Mouse (Mus musculus): ENCODE results near the gene Zfp385a. TPM values are rescaled to one million over a fixed set of nuclear protein-coding genes. Genes with fewer than 3 reads are reported as not detected.

Gene Zfp385a
- polyA plus RNA-seq, 1 experiment from 2014 or later, result 11.2 TPM

DNA sequence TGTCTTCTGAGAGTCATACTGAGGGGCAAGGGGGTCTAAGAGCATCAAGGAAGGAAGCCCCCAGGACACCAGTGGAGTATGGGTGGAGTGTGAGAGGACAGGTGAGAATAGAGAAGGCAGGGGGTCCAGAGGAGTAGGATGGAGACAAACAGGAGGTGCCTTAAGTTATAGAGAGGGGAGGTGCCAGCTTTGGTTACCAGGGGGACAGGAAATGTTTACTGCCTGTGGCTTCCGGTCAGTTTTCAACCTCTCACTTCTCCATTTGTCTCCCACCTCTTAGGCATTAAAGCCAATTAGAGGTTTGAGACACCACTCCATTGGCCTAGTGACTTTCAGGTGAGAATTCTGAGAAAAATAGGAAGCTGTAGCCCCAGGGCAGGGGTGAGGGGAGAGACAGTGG is 21.4 kb upstream of the Zfp385a start:
- Histone ChIP-seq H3K27me3 (no peaks in the 10 kb centered on the region), H3K27ac (no peak overlapping the region), H3K36me3 (peaks cover 16% of the 10 kb centered on the region), H3K9ac (replicated peaks) (no peak overlapping the region), H3K4me2 (no peak overlapping the region), H3K9me3 (no peaks in the 10 kb centered on the region), H3K4me3 (replicated peaks) (no peak overlapping the region), H3K4me1 (replicated peaks) (peaks cover 31% of the 10 kb centered on the region)
- ATAC-seq (ENCODE audit: insufficient number of reproducible peaks, insufficient read depth, low FRiP score, low TSS enrichment, low read depth), result no peak
- 8% methylated on average over 1 of the region's 1 CpGs for WGBS

DNA sequence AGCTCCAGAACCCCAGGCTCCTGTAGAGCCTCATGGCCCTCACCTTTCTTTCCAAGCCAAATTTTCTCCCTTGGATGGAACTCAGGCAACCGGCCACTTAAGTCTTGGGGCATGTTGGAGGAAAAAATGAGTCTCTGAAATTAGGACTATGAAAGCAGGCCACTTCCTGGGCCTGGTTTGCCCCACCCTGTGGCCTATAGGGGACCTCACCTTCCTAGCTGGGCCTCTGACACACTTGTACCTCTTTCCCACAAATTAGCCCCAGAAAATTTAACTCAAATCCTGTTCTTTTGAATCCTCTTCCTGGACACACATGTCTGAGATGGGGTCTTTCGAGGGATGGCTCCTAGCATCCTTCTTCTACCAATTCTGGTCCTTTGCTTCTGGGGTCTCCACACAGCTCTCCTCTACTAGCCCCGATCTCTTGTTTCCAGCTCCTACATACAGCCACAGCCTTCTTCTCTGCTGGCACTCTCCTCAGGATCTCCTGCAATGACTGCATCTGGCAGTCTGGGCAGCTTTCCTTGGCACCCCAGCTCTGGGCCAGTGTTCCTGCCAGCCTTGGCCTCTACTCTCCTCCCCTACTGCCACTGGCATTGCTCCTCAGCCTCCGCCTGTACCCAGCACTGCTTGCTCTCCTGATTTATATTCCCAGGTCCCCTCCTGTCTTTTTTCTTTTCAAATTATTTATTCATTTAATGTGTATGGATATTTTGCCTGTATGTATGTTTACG is 20.1 kb upstream of the Zfp385a start:
- no peak overlapping the region for H3K9ac ChIP-seq (replicated peaks)
- peaks cover 29% of the 10 kb centered on the region for H3K36me3 ChIP-seq
- no peaks in the 10 kb centered on the region for H3K9me3 ChIP-seq
- no peak for ATAC-seq (ENCODE audit: insufficient number of reproducible peaks, insufficient read depth, low FRiP score, low TSS enrichment, low read depth)
- 90% methylated on average over 5 of the region's 5 CpGs for WGBS
- H3K4me3 ChIP-seq (replicated peaks), result no peak overlapping the region
- H3K4me1 ChIP-seq (replicated peaks), result peaks cover 29% of the 10 kb centered on the region
- no peaks in the 10 kb centered on the region for H3K27me3 ChIP-seq
- no peak overlapping the region for H3K4me2 ChIP-seq
- H3K27ac ChIP-seq, result no peak overlapping the region

DNA sequence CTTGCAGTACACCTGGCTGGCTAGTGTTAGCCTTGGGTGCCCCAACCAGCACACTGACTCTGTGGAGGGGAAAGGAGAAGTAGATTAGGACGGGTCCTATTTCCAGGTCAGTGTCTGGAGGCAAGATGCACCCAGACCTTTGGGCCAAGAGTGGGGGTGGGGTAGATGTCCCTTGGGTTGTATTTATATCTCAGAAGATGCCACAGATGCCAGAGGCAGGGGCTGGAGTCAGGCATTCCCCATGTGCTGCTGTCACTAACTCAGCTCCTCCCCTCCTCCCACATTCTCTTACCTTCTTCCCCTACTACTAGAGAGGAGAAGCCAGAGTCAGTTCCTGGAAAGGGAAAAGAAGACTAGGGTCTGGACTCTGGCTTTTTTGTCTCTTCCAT is 19.2 kb upstream of the Zfp385a start:
- WGBS, result 50% methylated on average over 1 of the region's 1 CpGs
- H3K9ac ChIP-seq (replicated peaks), result no peak overlapping the region
- peak overlapping the region; percentile 86 for H3K27ac ChIP-seq
- no peaks in the 10 kb centered on the region for H3K27me3 ChIP-seq
- peaks cover 22% of the 10 kb centered on the region for H3K4me1 ChIP-seq (replicated peaks)
- H3K4me2 ChIP-seq, result no peak overlapping the region
- H3K36me3 ChIP-seq, result peaks cover 38% of the 10 kb centered on the region
- peak; percentile 16 for ATAC-seq (ENCODE audit: insufficient number of reproducible peaks, insufficient read depth, low FRiP score, low TSS enrichment, low read depth)
- H3K9me3 ChIP-seq, result no peaks in the 10 kb centered on the region
- H3K4me3 ChIP-seq (replicated peaks), result no peak overlapping the region

DNA sequence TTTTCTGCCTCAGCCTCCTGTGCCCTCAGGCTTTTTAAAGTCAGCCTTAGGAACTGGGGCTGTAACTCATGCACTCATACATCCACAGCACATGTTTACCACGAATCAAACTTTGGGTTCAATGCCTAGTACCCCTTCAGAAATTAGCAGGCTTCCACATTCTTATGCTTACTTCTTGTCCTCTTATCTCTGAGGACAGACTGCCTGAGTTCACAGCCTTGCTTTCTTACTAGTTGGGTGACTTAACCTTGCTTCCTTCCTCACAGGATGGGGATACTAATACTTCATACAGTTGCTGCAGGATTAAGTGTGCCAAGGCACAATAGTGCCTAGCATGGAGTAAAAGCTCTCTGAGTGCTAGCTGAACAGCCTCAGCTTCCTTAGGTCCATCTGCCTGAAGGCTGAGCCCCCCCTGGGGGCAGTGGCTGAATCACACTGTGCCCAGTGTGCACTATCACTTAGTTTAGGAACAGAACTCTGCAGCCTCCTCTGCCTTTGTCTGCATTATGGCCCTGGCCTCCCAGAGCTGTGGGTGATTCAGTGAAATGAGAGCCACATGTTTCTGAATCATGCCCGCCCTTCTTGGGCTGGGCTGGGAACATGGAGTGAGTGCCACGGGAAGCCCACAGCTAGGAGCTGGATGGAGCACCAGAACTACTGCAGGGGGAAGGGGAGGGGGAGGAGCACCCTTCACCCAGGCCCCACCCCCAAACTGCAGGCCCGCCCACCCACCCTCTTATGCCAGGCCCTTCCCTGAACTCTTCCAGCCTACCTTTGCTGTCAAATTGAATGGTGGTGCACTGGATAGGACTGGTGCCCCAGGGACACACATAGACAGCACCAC is 18.6 kb upstream of the Zfp385a start:
- H3K9me3 ChIP-seq, result no peaks in the 10 kb centered on the region
- ATAC-seq (ENCODE audit: insufficient number of reproducible peaks, insufficient read depth, low FRiP score, low TSS enrichment, low read depth), result peak; percentile 86
- peak overlapping the region; percentile 86 for H3K27ac ChIP-seq
- H3K4me1 ChIP-seq (replicated peaks), result peaks cover 22% of the 10 kb centered on the region
- H3K4me3 ChIP-seq (replicated peaks), result no peak overlapping the region
- 21% methylated on average over 4 of the region's 4 CpGs for WGBS
- peaks cover 44% of the 10 kb centered on the region for H3K36me3 ChIP-seq
- H3K4me2 ChIP-seq, result no peak overlapping the region
- peak overlapping the region; percentile 38; the same call in 1 of the 2 replicates for H3K9ac ChIP-seq (replicated peaks)
- H3K27me3 ChIP-seq, result no peaks in the 10 kb centered on the region

DNA sequence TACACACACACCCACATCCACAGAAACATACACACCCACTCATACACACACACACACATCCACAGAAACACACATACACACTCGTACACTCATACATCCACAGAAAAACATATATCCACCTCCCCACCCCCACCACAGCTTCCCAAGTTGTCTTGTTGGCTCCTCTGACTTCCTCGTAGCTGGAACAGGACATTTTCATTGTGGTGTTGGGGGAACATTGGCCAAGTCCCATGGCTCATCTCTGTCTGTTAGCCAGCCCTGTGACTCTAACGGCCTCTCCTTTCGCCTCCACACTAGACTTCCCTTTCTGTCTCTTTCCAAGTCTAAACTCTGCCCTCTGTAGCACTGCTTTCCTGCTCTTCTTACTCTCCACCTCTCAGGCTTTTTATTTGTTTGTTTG is 17.9 kb upstream of the Zfp385a start:
- peaks cover 22% of the 10 kb centered on the region for H3K4me1 ChIP-seq (replicated peaks)
- no peak overlapping the region for H3K27ac ChIP-seq
- no peak overlapping the region for H3K4me2 ChIP-seq
- no peak for ATAC-seq (ENCODE audit: insufficient number of reproducible peaks, insufficient read depth, low FRiP score, low TSS enrichment, low read depth)
- H3K27me3 ChIP-seq, result no peaks in the 10 kb centered on the region
- peaks cover 49% of the 10 kb centered on the region for H3K36me3 ChIP-seq
- H3K4me3 ChIP-seq (replicated peaks), result no peak overlapping the region
- H3K9me3 ChIP-seq, result no peaks in the 10 kb centered on the region
- WGBS, result 77% methylated on average over 4 of the region's 4 CpGs
- H3K9ac ChIP-seq (replicated peaks), result peak overlapping the region; percentile 23; the same call in 1 of the 2 replicates

DNA sequence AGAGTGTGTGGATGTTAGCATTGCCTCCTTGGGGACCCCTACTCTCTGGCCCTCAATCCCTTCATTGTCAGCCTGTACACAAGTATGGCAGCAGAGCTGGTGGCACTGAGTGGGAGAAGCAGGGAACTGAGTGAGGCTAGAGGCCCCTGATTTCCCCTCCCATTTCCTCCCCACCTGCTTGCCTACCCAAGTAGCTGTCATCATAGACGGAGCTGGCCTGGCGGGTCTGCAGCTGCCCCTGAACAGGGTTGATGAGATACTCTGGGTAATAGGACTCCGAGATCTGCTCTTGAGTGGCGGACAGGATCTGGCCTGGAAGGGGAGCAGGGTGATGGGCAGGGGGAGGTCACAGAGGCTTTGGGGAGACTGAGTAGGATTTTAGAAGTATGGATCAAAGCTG is 16.2 kb upstream of the Zfp385a start:
- no peak overlapping the region for H3K27ac ChIP-seq
- H3K27me3 ChIP-seq, result no peaks in the 10 kb centered on the region
- no peaks in the 10 kb centered on the region for H3K9me3 ChIP-seq
- H3K4me3 ChIP-seq (replicated peaks), result no peak overlapping the region
- H3K9ac ChIP-seq (replicated peaks), result no peak overlapping the region
- 74% methylated on average over 4 of the region's 4 CpGs for WGBS
- no peak overlapping the region for H3K4me2 ChIP-seq
- peaks cover 22% of the 10 kb centered on the region for H3K4me1 ChIP-seq (replicated peaks)
- H3K36me3 ChIP-seq, result peaks cover 65% of the 10 kb centered on the region
- no peak for ATAC-seq (ENCODE audit: insufficient number of reproducible peaks, insufficient read depth, low FRiP score, low TSS enrichment, low read depth)

DNA sequence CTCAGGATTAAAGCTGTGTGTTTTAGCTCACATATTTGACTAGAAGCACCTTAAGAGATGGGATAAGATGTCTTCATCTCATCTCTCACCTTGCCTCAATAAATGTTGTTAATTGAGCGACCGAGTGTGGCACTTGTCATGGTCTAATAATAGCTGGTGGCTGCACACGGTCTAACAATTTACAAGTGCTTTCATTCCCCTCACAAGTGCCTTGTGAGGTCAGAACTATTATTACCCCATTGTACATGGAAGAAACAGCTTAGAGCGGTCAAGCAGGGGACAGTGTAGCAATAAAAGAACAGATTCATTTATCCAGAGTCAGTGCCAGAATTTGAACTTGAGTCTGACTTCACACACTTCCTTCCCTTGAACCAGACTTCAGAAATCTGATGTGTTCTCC is 15.5 kb upstream of the Zfp385a start:
- ATAC-seq (ENCODE audit: insufficient number of reproducible peaks, insufficient read depth, low FRiP score, low TSS enrichment, low read depth), result no peak
- Histone ChIP-seq H3K4me2 (no peak overlapping the region), H3K9me3 (no peaks in the 10 kb centered on the region), H3K4me3 (replicated peaks) (no peak overlapping the region), H3K9ac (replicated peaks) (no peak overlapping the region), H3K27ac (no peak overlapping the region), H3K36me3 (peaks cover 72% of the 10 kb centered on the region), H3K27me3 (no peaks in the 10 kb centered on the region), H3K4me1 (replicated peaks) (peaks cover 22% of the 10 kb centered on the region)
- WGBS, result 83% methylated on average over 4 of the region's 4 CpGs

DNA sequence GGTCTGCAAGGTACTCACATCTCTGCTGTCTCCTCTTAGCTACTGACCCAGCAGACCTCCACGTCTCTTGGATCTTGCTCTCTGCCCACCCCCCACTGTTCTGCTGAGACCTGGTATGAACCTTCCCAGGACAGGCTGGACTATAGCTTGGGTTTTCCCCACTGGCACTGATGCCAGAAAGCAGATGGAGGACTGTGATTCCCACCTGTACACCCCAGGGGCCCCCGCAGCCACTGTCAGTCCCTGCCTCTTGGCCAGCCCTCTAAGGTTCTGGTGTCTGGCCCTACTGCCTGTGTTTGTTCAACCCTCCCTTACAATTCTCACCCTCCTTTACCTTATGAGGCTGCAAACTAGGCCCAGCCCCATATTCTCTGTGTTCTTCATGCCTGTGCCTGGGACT is 14.8 kb upstream of the Zfp385a start:
- Histone ChIP-seq H3K4me2 (no peak overlapping the region), H3K4me1 (replicated peaks) (peaks cover 22% of the 10 kb centered on the region), H3K9me3 (no peaks in the 10 kb centered on the region), H3K9ac (replicated peaks) (no peak overlapping the region), H3K36me3 (peaks cover 79% of the 10 kb centered on the region), H3K27me3 (no peaks in the 10 kb centered on the region), H3K27ac (no peak overlapping the region), H3K4me3 (replicated peaks) (no peak overlapping the region)
- WGBS, result 89% methylated on average over 2 of the region's 2 CpGs
- no peak for ATAC-seq (ENCODE audit: insufficient number of reproducible peaks, insufficient read depth, low FRiP score, low TSS enrichment, low read depth)

DNA sequence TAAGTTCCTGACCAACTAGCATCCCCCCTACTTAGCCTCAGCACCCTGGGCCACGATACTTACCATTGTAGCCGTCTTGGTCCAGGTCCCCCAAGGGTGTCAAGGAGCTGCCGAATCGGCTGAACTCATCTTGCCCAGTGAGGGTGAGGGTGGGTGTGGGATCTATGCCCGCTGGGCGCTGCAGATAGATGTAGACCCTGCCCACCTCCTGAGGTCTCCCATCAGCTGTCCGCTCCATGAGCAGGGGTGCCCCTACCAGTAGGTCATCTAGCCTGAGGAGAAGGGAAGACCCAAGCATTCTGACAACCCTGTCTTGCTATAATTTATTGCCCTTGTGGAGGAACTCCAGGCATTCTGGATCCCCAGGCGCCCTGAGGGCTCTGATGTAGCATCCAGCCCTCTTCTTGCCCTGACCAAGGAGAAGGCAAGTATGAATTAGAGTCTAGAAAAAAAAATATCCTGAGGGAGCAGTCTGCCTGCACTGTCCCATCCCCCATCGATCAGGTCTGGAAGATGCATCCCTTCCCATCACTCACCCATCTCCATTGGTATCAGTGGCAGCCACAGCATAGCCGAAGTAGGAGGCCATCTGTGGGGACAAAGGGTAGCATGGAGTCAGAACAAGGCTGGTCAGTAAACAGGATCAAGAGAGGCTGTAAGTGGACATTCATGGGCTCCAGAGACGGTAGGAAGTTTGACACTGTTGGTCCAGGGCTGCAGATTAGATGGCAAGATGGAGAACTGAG is 13.8 kb upstream of the Zfp385a start:
- no peaks in the 10 kb centered on the region for H3K9me3 ChIP-seq
- no peak overlapping the region for H3K4me3 ChIP-seq (replicated peaks)
- peaks cover 11% of the 10 kb centered on the region for H3K4me1 ChIP-seq (replicated peaks)
- no peak overlapping the region for H3K27ac ChIP-seq
- no peak for ATAC-seq (ENCODE audit: insufficient number of reproducible peaks, insufficient read depth, low FRiP score, low TSS enrichment, low read depth)
- H3K9ac ChIP-seq (replicated peaks), result no peak overlapping the region
- no peak overlapping the region for H3K4me2 ChIP-seq
- peaks cover 89% of the 10 kb centered on the region for H3K36me3 ChIP-seq
- H3K27me3 ChIP-seq, result no peaks in the 10 kb centered on the region
- 87% methylated on average over 11 of the region's 11 CpGs for WGBS

DNA sequence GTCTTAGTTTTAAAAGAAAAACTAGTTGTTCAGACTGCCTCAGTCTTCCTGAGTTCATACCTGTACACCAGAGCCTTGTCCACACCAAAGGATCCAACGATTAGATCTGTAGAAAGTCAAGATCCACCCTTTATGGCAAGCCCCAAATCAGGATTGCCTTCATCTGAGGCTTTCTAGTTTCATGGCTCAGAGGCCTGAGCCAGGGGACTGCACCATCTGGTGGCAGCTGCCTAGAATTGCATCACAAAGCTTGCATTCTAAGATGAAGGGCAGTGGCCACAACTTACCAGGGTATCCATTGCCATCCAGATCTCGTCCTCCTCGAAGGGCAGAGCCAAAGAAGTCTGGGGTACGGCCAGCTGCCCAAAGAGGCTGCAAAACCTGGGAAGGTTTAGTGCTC is 13.0 kb upstream of the Zfp385a start:
- no peak overlapping the region for H3K4me2 ChIP-seq
- no peak for ATAC-seq (ENCODE audit: insufficient number of reproducible peaks, insufficient read depth, low FRiP score, low TSS enrichment, low read depth)
- no peaks in the 10 kb centered on the region for H3K27me3 ChIP-seq
- peaks cover 3% of the 10 kb centered on the region; the same call in 1 of the 2 replicates for H3K4me1 ChIP-seq (replicated peaks)
- H3K36me3 ChIP-seq, result peaks cover 97% of the 10 kb centered on the region
- no peak overlapping the region for H3K27ac ChIP-seq
- WGBS, result 49% methylated on average over 4 of the region's 4 CpGs
- no peak overlapping the region for H3K9ac ChIP-seq (replicated peaks)
- no peak overlapping the region for H3K4me3 ChIP-seq (replicated peaks)
- H3K9me3 ChIP-seq, result no peaks in the 10 kb centered on the region

DNA sequence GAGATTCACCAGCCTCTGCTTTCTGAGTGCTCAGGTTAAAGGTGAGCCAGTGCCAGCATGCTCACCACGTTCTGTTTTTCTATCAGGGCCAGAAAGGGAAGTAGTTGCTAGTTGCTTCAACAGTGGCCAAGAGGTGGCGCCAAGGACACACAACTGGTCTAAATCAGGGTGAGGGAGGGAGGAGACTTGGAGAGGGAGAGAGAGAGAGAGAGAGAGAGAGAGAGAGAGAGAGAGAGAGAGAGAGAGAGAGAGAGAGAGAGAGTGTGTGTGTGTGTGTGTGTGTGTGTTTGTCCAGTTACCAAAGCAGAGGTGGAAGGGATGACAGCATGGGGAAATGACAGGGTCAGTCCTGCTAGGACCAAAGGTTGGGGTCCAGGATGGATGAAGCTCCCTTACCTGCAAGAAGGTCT is 7.4 kb upstream of the Zfp385a start:
- ATAC-seq (ENCODE audit: insufficient number of reproducible peaks, insufficient read depth, low FRiP score, low TSS enrichment, low read depth), result no peak
- Histone ChIP-seq H3K9me3 (no peaks in the 10 kb centered on the region), H3K4me2 (no peak overlapping the region), H3K4me1 (replicated peaks) (no peaks in the 10 kb centered on the region; the same call in 1 of the 2 replicates), H3K27ac (no peak overlapping the region), H3K36me3 (peaks cover 88% of the 10 kb centered on the region), H3K9ac (replicated peaks) (no peak overlapping the region), H3K27me3 (no peaks in the 10 kb centered on the region), H3K4me3 (replicated peaks) (no peak overlapping the region)
- WGBS, result 8% methylated on average over 2 of the region's 2 CpGs
